Mouse (Mus musculus): ENCODE results near the gene Stx1a.

The Stx1a gene

GRCm38 (mm10) chr5:135079578-135079977 is 56.3 kb downstream of the Stx1a start:
- no peak for DNase-seq (ENCODE audit: low spot score in 2 of 2)

DNA sequence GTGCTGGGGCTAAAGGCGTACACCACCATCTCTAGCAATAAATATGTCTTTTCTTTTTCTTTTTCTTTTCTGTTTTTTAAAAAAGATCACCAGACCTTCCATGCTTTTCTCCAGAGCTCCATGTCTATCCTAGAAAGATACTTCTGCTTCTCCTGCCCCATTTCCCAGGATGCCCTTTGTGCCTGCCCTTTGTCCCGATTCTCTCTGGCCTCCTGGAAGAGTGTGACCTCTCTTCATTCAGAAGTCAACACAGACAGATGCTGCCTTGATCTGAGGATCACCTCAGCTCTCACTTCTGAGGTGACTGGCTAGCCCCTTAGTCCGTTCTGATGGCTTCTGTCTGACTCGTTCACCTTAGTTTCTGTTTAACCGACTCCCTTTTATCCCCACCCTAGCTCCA is 57.3 kb downstream of the Stx1a start:
- DNase-seq (ENCODE audit: low spot score in 2 of 2) = no peak

DNA sequence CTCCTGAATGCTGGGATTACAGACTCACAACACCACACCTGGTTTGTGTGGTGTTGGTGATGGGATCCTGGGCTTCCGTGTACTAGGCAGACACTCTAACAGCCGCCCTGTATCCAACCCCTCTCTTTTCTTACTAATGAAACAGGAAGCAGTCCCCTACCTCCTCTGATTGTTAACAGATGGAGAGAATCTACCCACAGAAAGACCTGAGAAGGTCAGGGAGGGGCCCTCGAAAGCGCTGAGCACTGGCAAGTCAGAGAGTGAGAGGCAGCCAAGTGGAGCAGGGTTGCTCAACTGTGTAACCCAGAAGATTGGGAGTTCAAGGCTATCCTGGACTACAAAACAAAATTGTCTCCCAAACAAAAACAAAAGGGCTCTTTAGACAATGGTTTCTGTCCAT is 63.6 kb downstream of the Stx1a start:
- DNase-seq (ENCODE audit: low spot score in 2 of 2) = no peak

DNA sequence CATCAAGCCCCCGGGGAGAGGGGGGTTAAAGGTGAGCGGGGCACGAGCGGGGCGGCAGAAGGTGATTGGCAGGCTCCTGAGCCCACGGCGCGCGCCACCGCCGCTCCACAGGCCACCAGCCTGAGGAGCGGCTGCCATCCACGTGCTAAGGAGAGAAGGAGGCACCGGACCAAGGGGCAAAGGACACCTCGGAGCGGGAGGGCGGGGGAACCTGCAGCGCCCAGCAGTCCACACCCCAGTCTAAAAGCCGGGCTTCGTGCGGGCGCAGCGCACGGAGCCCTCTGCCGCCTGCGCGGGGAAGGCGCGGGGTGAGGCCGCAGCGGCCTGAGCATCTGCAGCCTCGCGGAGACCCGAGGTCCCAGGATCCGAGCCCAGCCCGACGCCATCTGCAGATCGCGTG is 66.4 kb downstream of the Stx1a start, which contains the start of gene Mlxipl:
Gene Mlxipl, plus strand, starts transcription at position 238 of the 400 bp plus-strand sequence.
- no peak for DNase-seq (ENCODE audit: low spot score in 2 of 2)
